Mouse (Mus musculus) heart, embryonic 10.5 days (tissue): ENCODE measurements around the gene Gm21746. TPM values are rescaled to one million over a fixed set of nuclear protein-coding genes. Genes with fewer than 3 reads are reported as not detected.
"Not testable (repeated sequence)": the region's sequence is repeated elsewhere in the genome, so short reads cannot be mapped to it uniquely, and the experiment has no call there.

ENCODE experiments used
- DNase-seq: peaks from one replicate; pipeline ENCODE4 v3.0.0-alpha.2; 2017; ENCODE audit warnings: low spot score
- H3K27ac ChIP-seq: fragments of 300-500 bp; sonication (generic); 2 replicates; pipeline ENCODE4 v1.5.1; 2016; ENCODE audit warnings: mild to moderate bottlenecking
- H3K27me3 ChIP-seq: fragments of 300-500 bp; sonication (generic); 2 replicates; pipeline ENCODE4 v1.6.1; 2016; ENCODE audit warnings: mild to moderate bottlenecking; ENCODE audit not compliant: poor library complexity, insufficient read depth, severe bottlenecking
- H3K36me3 ChIP-seq: fragments of 300-500 bp; sonication (generic); 2 replicates; pipeline ENCODE4 v1.6.1; 2016; ENCODE audit warnings: mild to moderate bottlenecking, moderate library complexity
- H3K4me1 ChIP-seq: fragments of 300-500 bp; sonication (generic); 2 replicates; pipeline ENCODE4 v1.6.1; 2016; ENCODE audit warnings: mild to moderate bottlenecking
- H3K4me3 ChIP-seq: fragments of 300-500 bp; sonication (generic); 2 replicates; pipeline ENCODE4 v1.5.1; 2016; ENCODE audit warnings: mild to moderate bottlenecking, moderate library complexity
- H3K9me3 ChIP-seq: fragments of 300-500 bp; sonication (generic); 2 replicates; pipeline ENCODE4 v1.6.1; 2016; ENCODE audit warnings: mild to moderate bottlenecking, moderate library complexity
- WGBS: fragments of 180-500 bp; shearing (Covaris S2); methylation state at CpG from one replicate; pipeline ENCODE4 v1.1.7; 2016; 5-methylcytosine and 5-hydroxymethylcytosine counted together
- polyA plus RNA-seq: library from polyadenylated mRNA; unstranded; fragments of >200 nt; fragmentation: Nextera tagmentation; extraction: Ambion mirVana; gene quantifications from 2 replicates; pipeline ENCODE4 v1.2.1, GENCODE M21; 2016

The Gm21746 gene
- polyA plus RNA-seq = not detected in 2 replicates

- DNase-seq, H3K4me3 ChIP-seq, H3K27me3 ChIP-seq, H3K4me1 ChIP-seq, H3K9me3 ChIP-seq, H3K27ac ChIP-seq, H3K36me3 ChIP-seq: not testable (repeated sequence)
- WGBS = 63% methylated on average over 2 of the region's 3 CpGs
These were observed at the start of gene Gm21746 for GRCm38 (mm10) chrY:6237895-6238294. Gm21746 (minus strand) TSS chrY:6237995.

- H3K27me3 ChIP-seq, H3K9me3 ChIP-seq, H3K4me3 ChIP-seq, DNase-seq, H3K4me1 ChIP-seq, H3K36me3 ChIP-seq, H3K27ac ChIP-seq: not testable (repeated sequence)
These were observed 29.0 kb upstream of the Gm21746 start, which contains the start of gene Gm20873 for GRCm38 (mm10) chrY:6266798-6267197. Gm20873 (plus strand) TSS chrY:6267098.

Other genes starting within 250 kb of the Gm21746 start
- gene Gm20873, start 29.1 kb upstream of the Gm21746 start, polyA plus RNA-seq = not detected in 2 replicates